Mouse (Mus musculus) layer of hippocampus, adult 8-10 months (tissue): ENCODE measurements around the gene Defb45. TPM values are rescaled to one million over a fixed set of nuclear protein-coding genes. Genes with fewer than 3 reads are reported as not detected.

Source experiments
- DNase-seq, 2 experiments: peaks; one replicate each; pipeline ENCODE4 v3.0.0; 2022; ENCODE audit warnings: low spot score in 2 of 2
- total RNA-seq, 4 experiments: library from RNA; stranded (reverse); gene quantifications; 2 replicates each; pipeline ENCODE4 v1.2.4; 2022

Defb45 gene
- total RNA-seq, 4 experiments from 2014 or later, result not detected

- DNase-seq, result no peak
Observed at GRCm38 (mm10) chr2:152608719-152609118, 9.5 kb upstream of the Defb45 start.

- no peak for DNase-seq
Observed at GRCm38 (mm10) chr2:152607746-152608145, 8.5 kb upstream of the Defb45 start.

- DNase-seq, result peak in 1 of 2 experiments; percentile 16
Observed at GRCm38 (mm10) chr2:152604057-152604456, 4.9 kb upstream of the Defb45 start, which contains the start of gene Defb36. Defb36 (plus strand) TSS chr2:152604327.

- DNase-seq, result no peak
Observed at GRCm38 (mm10) chr2:152601275-152601960, 2.2 kb upstream of the Defb45 start.

GRCm38 (mm10) chr2:152600076-152600475 lies 877 bp upstream of the Defb45 start:
- DNase-seq, result no peak

- DNase-seq, result no peak
Observed at GRCm38 (mm10) chr2:152589021-152589420, 10.2 kb downstream of the Defb45 start.

- DNase-seq, result no peak
Observed at GRCm38 (mm10) chr2:152588450-152588849, 10.7 kb downstream of the Defb45 start.

GRCm38 (mm10) chr2:152586926-152587560 lies 12.2 kb downstream of the Defb45 start:
- peak in 1 of 2 experiments; percentile 12 for DNase-seq

- no peak for DNase-seq
Observed at GRCm38 (mm10) chr2:152580612-152581011, 18.6 kb downstream of the Defb45 start.

GRCm38 (mm10) chr2:152580107-152580506 lies 19.1 kb downstream of the Defb45 start, which contains the start of gene Defb19:
Defb19 (minus strand) TSS chr2:152580312.
- DNase-seq, result no peak

GRCm38 (mm10) chr2:152573484-152573883 lies 25.7 kb downstream of the Defb45 start:
- no peak for DNase-seq

- DNase-seq, result no peak
Observed at GRCm38 (mm10) chr2:152572114-152572794, 26.9 kb downstream of the Defb45 start, which contains the start of gene Defb21. Defb21 (plus strand) TSS chr2:152572744.

- DNase-seq, result no peak
Observed at GRCm38 (mm10) chr2:152570313-152570712, 28.9 kb downstream of the Defb45 start.

- no peak for DNase-seq
Observed at GRCm38 (mm10) chr2:152569881-152570280, 29.3 kb downstream of the Defb45 start.

GRCm38 (mm10) chr2:152569038-152569437 lies 30.2 kb downstream of the Defb45 start, which contains the start of gene Gm17416:
Gm17416 (plus strand) TSS chr2:152569338.
- DNase-seq, result no peak

- DNase-seq, result no peak
Observed at GRCm38 (mm10) chr2:152556655-152557054, 42.5 kb downstream of the Defb45 start.

GRCm38 (mm10) chr2:152553774-152554423 lies 45.3 kb downstream of the Defb45 start:
- peak; percentile 22 to 54 for DNase-seq

- DNase-seq, result no peak
Observed at GRCm38 (mm10) chr2:152548124-152548523, 51.1 kb downstream of the Defb45 start.

GRCm38 (mm10) chr2:152544691-152545090 lies 54.5 kb downstream of the Defb45 start:
- peak; percentile 66 to 74 for DNase-seq

GRCm38 (mm10) chr2:152543478-152543877 lies 55.7 kb downstream of the Defb45 start:
- DNase-seq, result no peak
